Mouse (Mus musculus) C2C12 (cell line): ENCODE measurements around the gene Tcp10a. TPM values are rescaled to one million over a fixed set of nuclear protein-coding genes. Genes with fewer than 3 reads are reported as not detected.
"Not testable (repeated sequence)": the region's sequence is repeated elsewhere in the genome, so short reads cannot be mapped to it uniquely, and the experiment has no call there.

Source experiments
- H3K27me3 ChIP-seq: one replicate; pipeline ENCODE4 v1.6.1; 2011; ENCODE audit not compliant: control insufficient read depth, insufficient read depth, insufficient read length
- H3K36me3 ChIP-seq: one replicate; pipeline ENCODE4 v1.6.1; 2011; ENCODE audit not compliant: control insufficient read depth, insufficient read depth
- H3K4me3 ChIP-seq: one replicate; pipeline ENCODE4 v1.5.1; 2011; ENCODE audit warnings: mild to moderate bottlenecking, control low read depth; ENCODE audit not compliant: poor library complexity, insufficient read depth, severe bottlenecking
- H3K79me2 ChIP-seq: one replicate; pipeline ENCODE4 v1.6.1; 2011; ENCODE audit not compliant: control insufficient read depth, insufficient read depth
- H3K79me3 ChIP-seq: one replicate; pipeline ENCODE4 v1.6.1; 2011; ENCODE audit warnings: low read depth, control low read depth
- H3ac ChIP-seq: one replicate; pipeline ENCODE3; 2011; ENCODE audit warnings: low read depth; ENCODE audit not compliant: control insufficient read depth, insufficient read length
- polyA plus RNA-seq: library from polyadenylated mRNA; unstranded; fragments of >200 nt; fragmentation: generic; extraction: Trizol; gene quantifications from one replicate; pipeline ENCODE4 v1.2.1, GENCODE M21; 2012; ENCODE audit warnings: missing spikeins

The Tcp10a gene
- polyA plus RNA-seq, 1 experiment, result not detected

- H3K27me3 ChIP-seq, H3K4me3 ChIP-seq, H3K79me2 ChIP-seq, H3K79me3 ChIP-seq, H3K36me3 ChIP-seq, H3ac ChIP-seq: not testable (repeated sequence)
These were observed 61.6 kb downstream of the Tcp10a start for GRCm38 (mm10) chr17:7386016-7386415.

- H3K4me3 ChIP-seq, H3K79me3 ChIP-seq, H3K36me3 ChIP-seq, H3K27me3 ChIP-seq, H3ac ChIP-seq, H3K79me2 ChIP-seq: not testable (repeated sequence)
These were observed 64.0 kb downstream of the Tcp10a start for GRCm38 (mm10) chr17:7388341-7388957.

GRCm38 (mm10) chr17:7388958-7389356 is 64.5 kb downstream of the Tcp10a start:
- H3K79me2 ChIP-seq, H3K36me3 ChIP-seq, H3ac ChIP-seq, H3K27me3 ChIP-seq, H3K4me3 ChIP-seq, H3K79me3 ChIP-seq: not testable (repeated sequence)

GRCm38 (mm10) chr17:7389898-7390297 is 65.5 kb downstream of the Tcp10a start:
- H3K4me3 ChIP-seq, H3K27me3 ChIP-seq, H3K79me3 ChIP-seq, H3K79me2 ChIP-seq, H3K36me3 ChIP-seq, H3ac ChIP-seq: not testable (repeated sequence)

GRCm38 (mm10) chr17:7395116-7395515 is 70.7 kb downstream of the Tcp10a start:
- not testable (repeated sequence) for H3K36me3 ChIP-seq, H3ac ChIP-seq, H3K79me2 ChIP-seq, H3K27me3 ChIP-seq, H3K4me3 ChIP-seq, H3K79me3 ChIP-seq

Other genes starting within 250 kb of the Tcp10a start
- gene Rps6ka2, start 154.5 kb upstream of the Tcp10a start, polyA plus RNA-seq, result 28.2 TPM
- gene Ttll2, start 28.1 kb downstream of the Tcp10a start, polyA plus RNA-seq, result not detected
- not detected for gene Gm49630, start 47.3 kb downstream of the Tcp10a start, polyA plus RNA-seq
- not detected for gene Unc93a2, start 60.8 kb downstream of the Tcp10a start, polyA plus RNA-seq